Mouse (Mus musculus) heart, adult 2 months (tissue): ENCODE measurements at regions not wholly inside any gene's neighbourhood (a gene's known extent, or its start where the extent isn't known, plus 50 kb on each side); places are given as distances from the start of the nearest gene placed in this dataset.

ENCODE experiments used
- CTCF ChIP-seq: fragments of 200-600 bp; IDR thresholded peaks from 2 replicates; pipeline ENCODE4 v1.8.1; 2022; ENCODE audit warnings: antibody characterized with exemption, mild to moderate bottlenecking, moderate library complexity
- EP300 ChIP-seq: fragments of 200-500 bp; IDR thresholded peaks from 2 replicates; pipeline ENCODE4 v1.6.1; 2011; ENCODE audit warnings: low read depth, low read length, control low read depth; ENCODE audit not compliant: insufficient read depth
- POLR2A ChIP-seq: fragments of 200-500 bp; IDR thresholded peaks from 2 replicates; pipeline ENCODE4 v1.6.1; 2011; ENCODE audit warnings: mild to moderate bottlenecking, low read depth, low read length, control low read depth; ENCODE audit not compliant: insufficient read depth

- TF ChIP-seq POLR2A: no peak
- TF ChIP-seq CTCF: no peak
- TF ChIP-seq EP300: no peak
Measured at GRCm38 (mm10) chr7:113046406-113046805, 92.6 kb downstream of the Rassf10 start.
